In the genomic region with DNA sequence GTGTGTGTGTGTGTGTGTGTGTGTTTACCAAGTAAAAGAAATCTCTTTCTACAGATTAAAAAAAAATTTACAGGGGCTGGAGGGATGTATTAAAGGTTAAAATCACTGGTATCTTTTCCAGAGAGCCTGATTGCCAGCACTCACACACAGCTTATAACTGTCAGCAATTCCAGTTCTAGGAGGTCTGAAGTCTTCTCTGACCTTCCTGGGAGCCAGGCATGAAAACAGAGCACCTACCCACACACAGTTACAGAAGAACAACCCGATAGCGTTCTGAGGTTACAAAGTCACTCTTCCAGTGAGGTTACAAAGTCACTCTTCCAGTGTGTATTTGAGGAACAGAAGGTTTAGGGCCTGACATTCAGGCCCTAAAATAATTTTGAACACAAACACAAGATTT, we compare ENCODE assay signal across 24 mouse cellular contexts. TPM values are rescaled to one million over a fixed set of nuclear protein-coding genes. Genes with fewer than 3 reads are reported as not detected.
A peak's percentile ranks its signal among the peaks of the same experiment; 100 is the strongest.
DNase-seq lines count a peak whose midpoint lies in the region; ATAC-seq and TF ChIP-seq lines count a peak whose summit lies in the region.
"Had no signal": no experiment of that assay in that cellular context is flagged by ENCODE, and none has a peak within 500 bp of the region (broad histone marks: within the 10 kb centered on the region; RNA-seq: fewer than 3 reads in every experiment).

No protein-coding gene starts in this region.

- no peaks in the 10 kb centered on the region for H3K9me3 ChIP-seq in lung, embryonic 14.5 days (ENCODE audit: low read depth, low read length)
- H3K9me3 ChIP-seq in intestine, embryonic 16.5 days (ENCODE audit: control insufficient read depth, low read length), result no peaks in the 10 kb centered on the region
- H3K9me3 ChIP-seq: embryonic facial prominence, embryonic 15.5 days; limb, embryonic 15.5 days; liver, embryonic 15.5 days; midbrain, embryonic 15.5 days had no signal

- 21% methylated on average over 2 of the region's 2 CpGs for WGBS in lung, embryonic 14.5 days
- WGBS in lung, adult 2 months, result 38% methylated on average over 2 of the region's 2 CpGs
- 38% methylated on average over 2 of the region's 2 CpGs for WGBS in intestine, embryonic 16.5 days

- H3K27ac ChIP-seq in lung, embryonic 14.5 days (ENCODE audit: low read depth), result peak overlapping the region; percentile 3; the same call in 1 of the 2 replicates
- peak overlapping the region; percentile 63 for H3K27ac ChIP-seq in intestine, embryonic 16.5 days (ENCODE audit: low read length)
- H3K27ac ChIP-seq: embryonic facial prominence, embryonic 15.5 days; hindbrain, embryonic 14.5 days; limb, embryonic 15.5 days; liver, embryonic 15.5 days; macrophage; midbrain, embryonic 15.5 days had no signal

- no peaks in the 10 kb centered on the region for H3K27me3 ChIP-seq in lung, embryonic 14.5 days (ENCODE audit: insufficient read depth, low read length)
- H3K27me3 ChIP-seq in intestine, embryonic 16.5 days (replicated peaks; ENCODE audit: control insufficient read depth, insufficient read depth, low read length), result no peaks in the 10 kb centered on the region
- H3K27me3 ChIP-seq: embryonic facial prominence, embryonic 15.5 days; limb, embryonic 15.5 days; liver, embryonic 15.5 days; midbrain, embryonic 15.5 days had no signal

- H3K9ac ChIP-seq in lung, embryonic 14.5 days, result no peak overlapping the region
- H3K9ac ChIP-seq in intestine, embryonic 16.5 days (ENCODE audit: low read depth, low read length), result no peak overlapping the region
- H3K9ac ChIP-seq: embryonic facial prominence, embryonic 15.5 days; hindbrain, embryonic 14.5 days; limb, embryonic 15.5 days; liver, embryonic 15.5 days; midbrain, embryonic 15.5 days had no signal

- no peaks in the 10 kb centered on the region for H3K36me3 ChIP-seq in lung, embryonic 14.5 days (ENCODE audit: insufficient read depth)
- no peaks in the 10 kb centered on the region for H3K36me3 ChIP-seq in intestine, embryonic 16.5 days (ENCODE audit: control insufficient read depth, insufficient read depth, low read length)
- H3K36me3 ChIP-seq: embryonic facial prominence, embryonic 15.5 days; limb, embryonic 15.5 days; liver, embryonic 15.5 days; midbrain, embryonic 15.5 days had no signal

- no peak overlapping the region for H3K4me2 ChIP-seq in lung, embryonic 14.5 days
- no peak overlapping the region for H3K4me2 ChIP-seq in intestine, embryonic 16.5 days (ENCODE audit: low read depth, low read length)
- H3K4me2 ChIP-seq: embryonic facial prominence, embryonic 15.5 days; hindbrain, embryonic 14.5 days; limb, embryonic 15.5 days; liver, embryonic 15.5 days; midbrain, embryonic 15.5 days had no signal

- DNase-seq in heart, adult 11 months, result peak; percentile 74
- no peak for DNase-seq in heart, postnatal 25 days (ENCODE audit: low spot score)
- DNase-seq in lung, embryonic 14.5 days, result no peak
- no peak for DNase-seq in lung, adult 2 months
- DNase-seq in yolk sac, embryonic 10.5 days (ENCODE audit: low spot score), result peak; percentile 22
- no peak for DNase-seq in cerebellum, adult 8-10 months
- DNase-seq in layer of hippocampus, postnatal 25 days (ENCODE audit: extremely low spot score in 1 of 2, low spot score in 1 of 2), result no peak
- DNase-seq: adrenal gland, postnatal 14 days; cerebellum, adult 9-11 months; kidney, adult 18-20 months; kidney, postnatal 10 days; left cerebral cortex, postnatal 4 days; thymus, postnatal 14 days had no signal

- TF ChIP-seq POLR2A in lung, adult 2 months (IDR thresholded peaks at IDR 0.05; ENCODE audit: borderline replicate concordance, extremely low read depth, low read depth, low read length), result no peak

- TF ChIP-seq CTCF in lung, embryonic 14.5 days (IDR thresholded peaks at IDR 0.05; ENCODE audit: low read depth), result no peak
- TF ChIP-seq CTCF in lung, adult 2 months (IDR thresholded peaks at IDR 0.05; ENCODE audit: insufficient read depth, low read length), result no peak

- ATAC-seq in lung, embryonic 14.5 days (ENCODE audit: insufficient read depth), result no peak
- 0 out of 2 replicates have a peak, but pooled peaks have one; percentile 4 for ATAC-seq in intestine, embryonic 16.5 days
- ATAC-seq: activated CD4-positive, CD25-positive, alpha-beta regulatory T cell, adult 4 months; forebrain, embryonic 14.5 days; lung, postnatal 0 days; midbrain, embryonic 15.5 days had no signal

- H3K4me3 ChIP-seq in lung, embryonic 14.5 days (ENCODE audit: low read depth, low read length), result no peak overlapping the region
- no peak overlapping the region for H3K4me3 ChIP-seq in lung, adult 2 months (replicated peaks; ENCODE audit: extremely low read depth, low read depth, low read length)
- H3K4me3 ChIP-seq in intestine, embryonic 16.5 days (ENCODE audit: low read length), result no peak overlapping the region
- H3K4me3 ChIP-seq: embryonic facial prominence, embryonic 15.5 days; limb, embryonic 15.5 days; liver, embryonic 15.5 days; midbrain, embryonic 15.5 days; myocyte had no signal

- intact Hi-C loops in heart, postnatal 25 days (cut with DNase I), result no loop called here

- peaks cover 3% of the 10 kb centered on the region; the same call in 1 of the 2 replicates for H3K4me1 ChIP-seq in lung, embryonic 14.5 days (ENCODE audit: insufficient read depth)
- no peaks in the 10 kb centered on the region for H3K4me1 ChIP-seq in lung, adult 2 months (ENCODE audit: control insufficient read depth, insufficient read depth, low read length)
- peaks cover 5% of the 10 kb centered on the region; the same call in 1 of the 2 replicates for H3K4me1 ChIP-seq in intestine, embryonic 16.5 days (ENCODE audit: control insufficient read depth, insufficient read depth, low read length)
- H3K4me1 ChIP-seq: limb, embryonic 15.5 days; liver, embryonic 15.5 days; midbrain, embryonic 15.5 days had no signal

RNA-seq across cellular contexts. Expression of a gene that starts 38.2 kb away (rescaled TPM):
- total RNA-seq in heart, postnatal 25 days (2021), result 100 to 1,000 TPM; 217 to 223 TPM
- polyA plus RNA-seq in lung, embryonic 14.5 days (2014; fragmentation: Nextera tagmentation; extraction: Ambion mirVana), result 64.9 and 65.1 TPM in 2 replicates
- polyA plus RNA-seq in lung, adult 2 months (2012; rRNA removed), result 32.0 and 54.9 TPM in 2 replicates
- 20.0 and 21.2 TPM in 2 replicates for polyA plus RNA-seq in intestine, embryonic 16.5 days (2015; fragmentation: Nextera tagmentation; extraction: Ambion mirVana)
- 100 to 1,000 TPM; 236 to 251 TPM for total RNA-seq in layer of hippocampus, postnatal 25 days (2021)

RNA-seq across cellular contexts. Expression of a gene that starts 54.3 kb away (rescaled TPM):
- 10 to 100 TPM; 69.0 to 86.7 TPM for total RNA-seq in heart, postnatal 25 days (2021)
- 20.9 and 29.9 TPM in 2 replicates for polyA plus RNA-seq in lung, embryonic 14.5 days (2014; fragmentation: Nextera tagmentation; extraction: Ambion mirVana)
- polyA plus RNA-seq in lung, adult 2 months (2012; rRNA removed), result 53.4 and 72.3 TPM in 2 replicates
- 55.8 and 58.0 TPM in 2 replicates for polyA plus RNA-seq in intestine, embryonic 16.5 days (2015; fragmentation: Nextera tagmentation; extraction: Ambion mirVana)
- 10 to 100 TPM; 43.9 to 47.9 TPM for total RNA-seq in layer of hippocampus, postnatal 25 days (2021)

Comparison
In these comparisons a context has a peak if more than half of its experiments do, and no peak if none do; other contexts are left out.
1. DNase-seq: peak in heart, adult 11 months (single experiment) and yolk sac, embryonic 10.5 days (single experiment); none in heart, postnatal 25 days (single experiment), lung, embryonic 14.5 days (single experiment), lung, adult 2 months (single experiment), cerebellum, adult 8-10 months (single experiment) and layer of hippocampus, postnatal 25 days (0 of 2).